Mouse (Mus musculus) hindbrain, embryonic 10.5 days (tissue): Measurements from ENCODE around the gene Phf11b. TPM values are rescaled to one million over a fixed set of nuclear protein-coding genes. Genes with fewer than 3 reads are reported as not detected.
"Not testable (repeated sequence)": the region's sequence is repeated elsewhere in the genome, so short reads cannot be mapped to it uniquely, and the experiment has no call there.

Experiments used
- DNase-seq: peaks from one replicate; pipeline ENCODE4 v3.0.0-alpha.2; 2017; ENCODE audit warnings: low spot score
- H3K27ac ChIP-seq: fragments of 300-500 bp; sonication (generic); 2 replicates; pipeline ENCODE4 v1.5.1; 2016; ENCODE audit warnings: mild to moderate bottlenecking, moderate library complexity
- H3K27me3 ChIP-seq: fragments of 300-500 bp; sonication (generic); 2 replicates; pipeline ENCODE4 v1.6.1; 2016; ENCODE audit warnings: mild to moderate bottlenecking; ENCODE audit not compliant: poor library complexity, insufficient read depth, severe bottlenecking
- H3K36me3 ChIP-seq: fragments of 300-500 bp; sonication (generic); 2 replicates; pipeline ENCODE4 v1.6.1; 2016; ENCODE audit warnings: mild to moderate bottlenecking, moderate library complexity
- H3K4me1 ChIP-seq: fragments of 300-500 bp; sonication (generic); replicated peaks from 2 replicates; pipeline ENCODE4 v1.6.1; 2016; ENCODE audit warnings: mild to moderate bottlenecking
- H3K4me3 ChIP-seq: fragments of 300-500 bp; sonication (generic); 2 replicates; pipeline ENCODE4 v1.5.1; 2016; ENCODE audit warnings: mild to moderate bottlenecking, moderate library complexity
- H3K9me3 ChIP-seq: fragments of 300-500 bp; sonication (generic); 2 replicates; pipeline ENCODE4 v1.6.1; 2016; ENCODE audit warnings: mild to moderate bottlenecking, moderate library complexity
- WGBS: fragments of 180-500 bp; shearing (Covaris S2); methylation state at CpG from one replicate; pipeline ENCODE4 v1.1.7; 2016; 5-methylcytosine and 5-hydroxymethylcytosine counted together
- polyA plus RNA-seq: library from polyadenylated mRNA; unstranded; fragments of >200 nt; fragmentation: Nextera tagmentation; extraction: Ambion mirVana; gene quantifications from 2 replicates; pipeline ENCODE4 v1.2.1, GENCODE M21; 2016

Gene Phf11b
- polyA plus RNA-seq, 1 experiment from 2014 or later, result 0.21 TPM

DNA sequence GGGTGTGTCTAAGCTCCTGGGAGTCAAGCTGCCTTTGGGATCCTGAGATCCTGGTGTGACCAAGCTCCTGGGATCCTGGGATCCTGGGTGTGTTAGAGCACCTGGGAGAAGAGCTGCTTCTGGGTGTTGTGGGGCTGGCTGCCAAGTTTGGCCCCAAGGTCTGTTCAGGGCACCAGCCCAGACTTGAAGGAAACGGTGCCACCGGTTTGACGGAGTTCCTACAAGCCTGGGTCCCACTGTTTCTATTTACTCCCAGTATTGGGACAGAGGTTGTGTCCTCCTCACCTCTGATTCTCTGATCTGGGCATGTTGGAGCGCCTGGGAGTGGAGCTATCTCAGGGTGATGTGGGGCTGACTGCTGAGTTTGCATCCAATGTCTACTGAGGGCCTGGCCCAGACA is 66.2 kb downstream of the Phf11b start:
- not testable (repeated sequence) for H3K27me3 ChIP-seq, H3K27ac ChIP-seq, H3K36me3 ChIP-seq, H3K4me3 ChIP-seq, DNase-seq, H3K9me3 ChIP-seq, H3K4me1 ChIP-seq
- 86% methylated on average over 4 of the region's 4 CpGs for WGBS

Other genes starting within 250 kb of the Phf11b start
- not detected in 2 replicates for gene 1700129C05Rik, start 198.5 kb downstream of the Phf11b start, polyA plus RNA-seq
- gene Gm5142, start 162.6 kb downstream of the Phf11b start, polyA plus RNA-seq, result not detected in 2 replicates
- gene Rcbtb1, start 140.1 kb downstream of the Phf11b start, polyA plus RNA-seq, result 97.6 and 109 TPM in 2 replicates
- gene Gm6904, start 81.1 kb downstream of the Phf11b start, polyA plus RNA-seq, result not detected in 2 replicates
- gene Phf11a, start 43.8 kb downstream of the Phf11b start, polyA plus RNA-seq, result not detected in 2 replicates
- 0.25 TPM in 1 of 2 replicates, not detected in the other for gene Phf11d, start 24.1 kb upstream of the Phf11b start, polyA plus RNA-seq
- 0.42 and 0.46 TPM in 2 replicates for gene Phf11c, start 54.0 kb upstream of the Phf11b start, polyA plus RNA-seq
- gene Setdb2, start 99.5 kb upstream of the Phf11b start, polyA plus RNA-seq, result 12.1 and 12.6 TPM in 2 replicates
- 38.3 and 44.3 TPM in 2 replicates for gene Cab39l, start 99.6 kb upstream of the Phf11b start, polyA plus RNA-seq